Mouse (Mus musculus) ovary, postnatal 10 days (tissue): ENCODE results near the gene Kctd21.

Experiments used
- DNase-seq: peaks from one replicate; pipeline ENCODE4 v3.0.0; 2022; ENCODE audit warnings: low spot score

The Kctd21 gene

DNA sequence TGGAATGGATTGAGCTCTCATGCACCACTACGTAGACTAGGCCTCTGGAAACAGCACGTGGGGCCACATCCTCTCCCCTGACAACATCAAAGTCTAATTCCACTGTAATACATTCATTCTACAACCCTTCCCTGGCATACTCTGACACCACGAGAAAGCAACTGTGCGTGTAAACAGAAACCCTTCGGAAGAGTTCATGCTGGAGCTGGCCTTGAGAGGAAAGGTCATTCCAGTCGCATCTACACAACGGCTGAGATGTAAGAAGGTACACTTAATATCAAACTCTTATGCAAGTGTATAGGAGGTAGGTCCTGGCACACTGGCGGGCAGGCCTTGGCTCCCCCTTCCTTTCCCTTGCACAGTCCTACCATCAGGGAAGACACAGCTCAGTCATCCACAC, 7.8 kb upstream of the Kctd21 start:
- no peak for DNase-seq

DNA sequence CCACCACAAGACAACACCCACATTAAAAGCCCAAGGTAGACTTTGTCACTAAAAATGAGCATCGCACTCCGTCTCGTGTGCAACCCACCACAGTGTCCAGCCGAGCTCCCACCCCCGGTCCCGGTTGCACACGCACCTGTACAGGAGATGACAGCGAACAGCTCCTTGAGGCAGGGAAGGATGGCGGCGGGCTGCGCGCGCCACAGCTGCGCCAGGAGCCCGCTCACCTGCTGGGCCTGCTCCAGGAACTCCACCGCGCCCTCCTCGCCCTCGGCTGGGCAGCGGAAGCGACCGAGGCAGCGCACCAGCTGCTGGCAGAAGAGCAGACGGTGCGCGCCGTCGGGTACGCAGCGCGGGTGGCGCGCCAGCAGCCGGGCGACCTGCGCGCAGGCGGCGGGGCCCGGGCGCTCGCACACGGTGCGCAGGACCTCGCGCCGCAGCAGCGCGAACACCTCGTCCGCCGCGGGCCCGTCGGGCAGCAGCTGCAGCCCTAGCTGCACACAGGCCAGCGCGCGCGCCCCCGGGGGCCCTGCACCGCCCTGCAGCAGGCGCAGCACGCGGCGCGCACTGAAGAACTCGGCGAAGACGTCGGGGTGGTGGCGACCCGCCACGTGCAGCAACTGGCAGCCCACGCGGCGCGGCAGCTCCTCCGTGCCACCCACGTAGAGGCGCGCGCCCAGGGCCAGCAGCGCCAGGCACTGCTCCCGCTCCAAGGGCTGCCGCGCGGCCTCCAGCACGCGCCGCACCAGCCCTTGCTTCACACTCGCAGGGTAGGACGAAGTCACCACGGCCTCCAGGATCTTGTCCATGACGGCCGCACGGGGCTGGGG, 6.8 kb upstream of the Kctd21 start:
- no peak for DNase-seq

DNA sequence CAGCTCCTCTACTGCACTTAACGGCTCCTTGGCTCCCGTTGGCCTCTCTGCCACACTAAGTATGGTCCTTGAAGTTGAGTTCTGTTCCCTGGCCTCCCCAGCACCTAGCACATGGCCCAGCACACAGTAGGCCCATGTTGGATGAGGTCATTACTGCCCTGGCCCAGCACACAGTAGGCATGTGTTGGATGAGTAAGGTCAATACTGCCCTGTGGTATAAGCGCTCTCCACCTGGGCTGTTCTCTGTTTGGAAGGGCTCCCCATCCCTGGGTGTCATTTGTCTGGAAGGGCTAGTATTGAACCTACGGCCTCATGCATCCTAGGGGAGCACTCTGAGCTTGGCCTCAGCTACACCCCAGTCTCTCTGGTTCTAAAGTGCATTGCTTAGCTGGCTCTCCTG, 4.8 kb upstream of the Kctd21 start:
- DNase-seq: no peak

DNA sequence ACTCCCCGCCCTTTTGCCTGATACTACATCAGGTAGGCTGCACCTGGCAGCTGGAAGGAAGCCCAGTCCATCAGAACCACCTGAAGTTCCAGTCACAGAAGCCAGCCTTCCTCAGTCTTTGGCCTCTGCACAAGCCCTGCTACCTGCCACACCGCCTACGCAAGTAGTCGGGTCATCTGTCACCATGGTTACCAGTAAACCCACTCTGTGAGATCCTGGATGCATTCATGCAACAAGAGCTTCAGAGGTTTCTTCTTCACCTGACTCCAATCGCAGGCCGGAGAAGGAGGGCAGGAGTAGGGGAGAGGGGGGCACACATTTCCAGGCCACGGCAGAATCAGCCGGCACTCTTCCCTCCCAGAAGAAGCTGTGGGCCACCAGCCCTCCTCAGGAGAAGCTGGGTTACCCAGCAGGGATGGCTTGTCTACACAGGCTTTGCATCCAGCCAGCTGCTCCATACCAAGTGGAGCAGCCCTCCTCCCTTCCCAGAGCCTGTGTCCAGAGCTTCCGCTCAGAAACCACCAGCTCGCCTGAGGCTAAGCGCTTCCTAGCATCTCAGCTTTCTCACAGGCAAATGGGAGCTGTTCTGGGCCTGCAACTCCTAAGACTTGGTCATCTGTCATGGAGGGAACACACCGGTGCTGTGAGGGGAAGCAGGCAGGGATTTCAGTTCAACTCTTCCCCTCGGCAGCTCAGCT, 3.1 kb upstream of the Kctd21 start:
- DNase-seq: no peak

DNA sequence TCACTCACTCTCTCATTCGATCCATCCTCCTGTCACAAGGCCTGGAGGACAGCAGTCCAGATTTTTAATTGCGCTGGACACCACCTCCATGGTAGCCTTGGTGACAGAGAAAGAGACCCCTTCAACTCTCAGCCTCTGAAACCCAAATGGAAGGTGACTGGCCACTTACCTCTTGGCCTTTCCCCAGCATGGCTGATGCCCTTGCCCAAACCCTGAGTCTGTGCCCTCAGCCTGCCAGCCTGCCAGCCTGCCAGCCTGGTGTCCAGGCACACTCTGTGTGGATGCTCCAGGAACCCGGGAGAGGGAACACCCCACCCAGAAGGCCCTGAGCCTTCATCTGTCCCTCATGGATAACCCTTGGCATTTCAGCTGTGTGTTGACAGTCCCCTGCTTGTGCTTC, 2.5 kb upstream of the Kctd21 start:
- DNase-seq: no peak

DNA sequence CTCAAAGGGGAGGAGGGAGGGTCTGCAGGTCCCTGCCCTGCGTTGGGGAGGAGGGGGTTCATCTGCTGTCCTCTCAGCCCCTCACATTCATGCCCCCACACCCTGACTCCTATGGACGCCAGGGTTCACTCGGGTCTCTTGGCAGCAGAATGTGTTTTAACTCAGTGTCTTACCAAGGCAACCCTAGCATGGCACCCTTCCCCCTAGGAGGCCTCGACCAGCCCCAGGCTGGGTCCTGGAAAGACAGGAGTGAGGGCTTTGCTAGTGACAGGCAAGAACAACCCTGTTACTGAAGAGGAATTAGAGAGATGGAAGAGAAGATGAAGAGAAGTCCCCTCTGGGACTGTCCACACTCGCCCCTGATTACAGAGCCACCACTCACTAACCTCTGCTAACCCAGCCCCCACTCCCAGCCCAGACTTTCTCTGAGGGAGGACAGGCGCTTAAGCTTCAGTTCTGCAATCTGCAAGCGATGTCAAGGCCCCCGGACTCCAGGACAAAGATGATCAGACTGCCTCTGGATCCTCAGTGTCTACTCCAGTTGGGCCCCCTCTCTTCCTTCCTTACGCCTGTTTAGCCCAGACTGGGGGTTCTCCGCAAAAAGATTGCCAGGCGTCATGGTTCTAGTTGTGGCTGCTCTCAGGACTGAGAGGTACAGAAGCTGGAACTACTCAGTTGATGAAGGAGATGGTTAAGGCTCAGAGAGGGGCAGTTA, 1.0 kb upstream of the Kctd21 start:
- no peak for DNase-seq

DNA sequence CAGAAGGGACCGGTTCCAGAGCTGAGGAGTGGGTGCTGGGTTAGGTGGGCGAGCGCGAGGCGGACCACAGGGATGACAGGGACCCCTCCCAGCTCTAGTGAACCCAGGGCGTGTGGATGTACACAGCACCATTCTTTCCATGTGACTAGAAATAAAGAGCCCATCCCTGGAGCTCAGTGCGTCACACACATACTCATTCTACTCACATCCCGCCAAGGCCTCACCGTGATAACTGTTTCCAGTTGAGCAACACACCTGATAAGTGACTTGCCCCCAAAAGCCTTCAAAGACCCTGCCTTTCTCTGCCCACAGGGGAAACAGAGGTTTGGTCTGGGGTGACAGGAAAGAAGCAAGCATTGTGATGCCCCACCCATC, 527 bp downstream of the Kctd21 start:
- no peak for DNase-seq

DNA sequence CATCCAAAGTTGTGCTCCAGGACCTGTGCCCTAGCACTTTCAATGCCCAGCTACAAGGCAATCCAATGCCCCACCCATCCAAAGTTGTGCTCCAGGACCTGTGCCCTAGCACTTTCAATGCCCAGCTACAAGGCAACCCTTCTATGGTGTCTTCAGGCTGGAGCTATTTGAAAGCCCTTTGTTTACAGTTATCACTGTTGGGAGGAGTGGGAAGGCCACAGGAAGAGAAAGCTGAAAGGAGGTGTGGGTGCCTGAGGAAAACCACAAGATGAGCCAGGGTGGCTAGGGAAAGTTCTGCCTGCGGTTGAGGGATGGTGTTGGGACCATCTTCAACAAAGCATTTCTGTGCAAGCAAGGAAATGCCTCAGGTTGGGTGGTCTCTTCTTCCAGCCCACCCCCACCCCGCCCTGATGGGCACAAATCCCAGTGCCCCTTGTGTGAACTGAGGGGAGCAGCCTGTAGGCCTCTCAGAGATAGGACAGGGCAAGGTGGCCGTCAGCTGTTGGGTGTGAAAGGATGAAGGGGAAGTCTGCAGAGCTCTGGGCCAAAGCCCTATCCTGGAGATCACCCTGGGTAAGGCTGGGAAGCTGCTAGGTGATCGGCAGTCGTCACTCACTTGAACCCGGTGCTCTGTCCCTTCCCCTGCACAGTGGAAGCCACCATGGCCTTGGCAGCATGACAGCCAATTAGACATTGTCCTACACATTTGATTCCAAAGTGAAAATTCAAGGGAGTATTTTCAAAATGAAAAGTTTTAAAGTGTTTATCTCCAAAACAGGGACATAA, 1.2 kb downstream of the Kctd21 start:
- DNase-seq: no peak

DNA sequence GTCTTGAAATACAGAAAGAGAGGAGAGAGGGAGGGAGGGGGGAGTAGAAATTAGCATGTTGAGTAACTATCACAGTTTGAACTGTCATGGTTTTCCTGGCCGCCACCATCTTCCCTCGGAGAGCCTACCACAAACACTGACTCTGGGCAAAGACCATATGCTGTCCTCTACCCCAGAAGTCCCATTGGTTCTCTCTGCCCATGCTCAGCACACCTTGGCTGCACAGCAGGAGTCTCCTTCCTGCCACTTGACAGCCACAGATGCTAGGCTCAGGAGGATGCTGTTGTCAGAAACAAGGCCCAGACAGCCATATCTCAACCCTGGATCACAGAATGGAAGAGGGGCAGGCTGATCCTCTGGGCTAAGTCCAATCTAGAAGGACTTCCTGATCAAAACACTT, 2.3 kb downstream of the Kctd21 start:
- DNase-seq: no peak

DNA sequence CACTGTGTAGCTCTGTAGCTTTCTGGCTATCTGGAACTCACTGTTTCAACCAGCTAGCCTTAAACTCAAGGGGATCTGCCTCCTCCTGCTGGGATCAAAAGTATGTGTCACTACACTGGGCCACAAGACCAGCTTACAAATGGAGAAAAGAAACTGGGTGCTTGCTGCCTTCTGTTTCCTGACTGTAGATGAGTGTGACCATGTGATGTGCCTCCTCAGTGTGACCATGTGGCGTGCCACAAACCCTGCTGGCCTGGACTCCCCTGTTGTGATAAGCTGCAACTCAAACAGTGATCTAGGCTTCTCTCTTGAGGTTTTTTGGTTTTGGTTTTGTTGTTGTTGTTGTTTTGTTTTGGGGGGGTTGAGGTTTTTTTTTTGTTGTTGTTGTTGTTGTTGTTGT, 4.6 kb downstream of the Kctd21 start:
- DNase-seq: no peak

DNA sequence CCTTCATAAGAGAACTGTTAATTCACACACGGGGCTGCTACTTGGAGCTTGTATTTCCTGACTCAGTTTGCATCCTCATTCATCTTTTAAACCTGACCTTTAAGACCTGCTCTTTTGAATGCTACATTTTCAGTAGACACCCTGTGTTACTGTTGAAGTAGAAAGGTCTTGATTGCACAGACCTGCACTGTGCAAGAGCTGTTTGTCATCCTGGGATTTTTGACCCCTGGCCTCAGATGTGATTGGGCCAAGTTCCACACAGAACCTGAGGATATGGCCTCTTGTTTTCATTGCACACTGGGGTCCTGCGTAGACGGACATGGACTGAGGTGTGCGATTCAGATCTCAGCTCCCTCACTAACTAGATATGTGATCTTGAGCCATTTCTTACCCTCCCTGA, 6.5 kb downstream of the Kctd21 start:
- DNase-seq: no peak

DNA sequence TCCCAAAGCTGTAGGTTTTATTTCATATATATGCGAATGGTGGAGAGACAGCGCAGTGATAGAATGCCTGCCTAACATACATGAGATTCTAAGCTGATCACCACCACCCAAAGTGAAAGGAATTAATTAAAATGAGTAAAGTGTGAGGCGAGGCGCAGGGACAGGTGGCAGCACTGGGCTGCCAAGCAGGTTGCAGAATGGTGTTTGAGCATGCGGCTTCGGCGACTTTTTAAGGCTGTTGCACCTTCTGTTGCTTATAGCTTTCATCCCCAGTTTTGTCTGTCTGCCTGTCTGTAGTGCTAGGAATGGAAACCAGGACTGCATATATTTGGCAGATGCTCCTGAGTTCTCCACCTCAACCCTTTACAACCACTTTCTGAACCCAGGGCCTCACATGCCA, 7.5 kb downstream of the Kctd21 start:
- DNase-seq: no peak

DNA sequence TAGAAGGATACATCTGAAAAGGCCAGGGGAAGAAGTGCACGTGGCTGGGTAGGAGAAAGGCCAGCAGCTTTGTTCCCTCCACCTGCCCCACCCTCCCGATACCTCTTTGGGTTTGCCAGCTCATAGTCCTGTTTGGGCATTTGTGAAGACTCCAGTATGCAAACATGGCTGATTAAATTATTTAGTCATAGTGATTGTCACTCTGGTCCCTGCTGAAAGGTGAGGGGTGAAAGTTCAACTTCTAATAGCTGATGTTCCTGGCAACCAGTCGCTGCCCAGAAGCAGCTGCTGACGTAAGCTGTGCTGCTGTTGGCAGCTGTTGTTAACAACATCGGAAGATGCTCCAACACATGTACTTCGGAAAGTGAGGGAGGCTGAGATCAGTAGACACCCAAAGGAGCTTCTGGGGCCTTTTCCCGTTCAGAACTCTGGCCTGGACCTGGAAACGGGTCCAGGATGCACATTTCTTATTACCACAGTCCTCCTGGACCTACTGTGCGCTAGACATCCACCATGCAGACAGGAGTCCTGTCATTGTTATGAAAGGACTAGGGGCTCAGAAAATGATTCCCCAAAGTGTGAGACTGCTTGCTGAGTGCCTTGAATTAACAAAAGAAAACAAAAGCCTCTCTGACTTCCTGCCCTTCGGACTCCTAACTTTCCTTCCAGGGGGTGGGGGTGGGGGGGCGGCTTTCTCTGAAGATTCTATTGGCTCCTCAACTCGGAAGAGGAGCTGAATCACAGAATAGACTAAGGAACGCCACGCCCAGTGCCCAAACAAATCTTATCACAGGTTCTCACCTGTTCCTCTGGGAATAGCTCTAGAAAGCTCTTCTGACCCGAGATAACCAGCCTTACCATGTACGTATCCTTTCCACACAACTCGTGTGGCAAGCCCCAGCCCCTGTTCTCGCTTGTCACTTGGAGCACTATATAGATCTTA, 9.1 kb downstream of the Kctd21 start:
- DNase-seq: no peak

DNA sequence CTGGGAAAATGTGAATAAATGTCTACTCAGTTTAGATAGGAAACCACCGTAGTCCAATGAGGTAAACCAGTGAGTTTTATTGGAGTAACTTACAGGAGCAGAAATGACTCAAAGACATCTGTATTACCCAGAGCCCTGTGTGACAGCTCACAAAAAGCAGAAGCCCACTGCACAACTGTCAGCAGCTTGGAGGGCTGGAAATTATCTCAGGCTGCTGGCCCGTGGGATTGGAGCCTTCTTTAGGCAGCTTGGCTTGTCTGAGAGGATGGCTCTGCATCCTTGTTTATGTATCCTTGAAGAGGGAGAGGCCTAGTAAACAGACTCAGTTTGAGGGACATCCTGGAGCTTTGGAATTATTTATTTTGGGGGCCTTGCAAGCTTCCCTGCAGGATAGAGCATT, 10.8 kb downstream of the Kctd21 start:
- DNase-seq: no peak

DNA sequence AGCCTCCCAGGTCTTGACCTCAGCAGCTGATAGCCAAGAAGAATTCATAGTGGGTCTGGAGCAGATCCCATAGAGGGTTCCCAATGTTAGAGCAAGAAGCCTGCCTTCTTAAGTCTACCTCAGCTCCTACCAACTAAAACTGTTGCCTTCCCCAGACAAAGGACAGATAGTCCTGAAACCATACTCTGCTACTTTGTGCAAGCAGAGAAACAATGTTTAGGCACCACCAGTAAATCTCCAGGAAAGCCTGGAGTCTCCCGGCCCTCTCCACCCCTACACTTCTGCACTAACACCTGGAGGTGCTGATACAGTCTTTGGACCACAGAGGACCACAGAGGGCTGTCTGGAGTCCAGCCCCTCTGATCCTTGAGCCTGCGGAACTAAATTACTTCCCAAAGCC, 12.5 kb downstream of the Kctd21 start:
- DNase-seq: no peak

DNA sequence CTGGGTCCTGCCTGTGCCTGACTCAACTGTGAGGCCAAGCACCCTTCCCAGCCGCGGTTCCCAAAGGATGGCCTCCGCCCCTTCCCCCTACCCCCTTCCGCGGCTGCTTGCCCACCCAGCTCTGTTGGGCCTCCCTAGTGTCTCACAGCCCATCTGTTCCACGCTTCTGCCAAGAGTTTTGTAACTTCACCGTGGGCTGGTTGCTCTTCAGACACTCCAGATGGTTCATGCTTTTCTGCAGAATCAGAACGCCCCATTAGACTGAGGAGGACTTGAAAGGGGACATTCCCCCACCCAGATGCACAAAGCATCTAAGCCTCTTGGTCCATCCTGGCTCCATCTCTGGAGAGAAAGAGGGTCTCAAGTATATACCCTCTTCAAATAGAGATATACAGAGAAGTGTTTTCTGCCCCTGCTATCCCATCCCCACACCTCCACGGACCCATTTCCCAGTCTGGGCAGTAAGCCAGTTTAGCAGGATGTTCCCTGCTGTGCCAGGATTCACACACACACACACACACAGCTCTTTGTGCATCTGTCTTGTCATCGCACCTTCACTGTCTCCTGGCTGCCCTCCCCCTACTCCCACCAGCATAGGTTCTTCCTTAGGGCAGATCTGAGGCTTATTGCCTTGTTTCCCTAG, 13.2 kb downstream of the Kctd21 start:
- DNase-seq: no peak

DNA sequence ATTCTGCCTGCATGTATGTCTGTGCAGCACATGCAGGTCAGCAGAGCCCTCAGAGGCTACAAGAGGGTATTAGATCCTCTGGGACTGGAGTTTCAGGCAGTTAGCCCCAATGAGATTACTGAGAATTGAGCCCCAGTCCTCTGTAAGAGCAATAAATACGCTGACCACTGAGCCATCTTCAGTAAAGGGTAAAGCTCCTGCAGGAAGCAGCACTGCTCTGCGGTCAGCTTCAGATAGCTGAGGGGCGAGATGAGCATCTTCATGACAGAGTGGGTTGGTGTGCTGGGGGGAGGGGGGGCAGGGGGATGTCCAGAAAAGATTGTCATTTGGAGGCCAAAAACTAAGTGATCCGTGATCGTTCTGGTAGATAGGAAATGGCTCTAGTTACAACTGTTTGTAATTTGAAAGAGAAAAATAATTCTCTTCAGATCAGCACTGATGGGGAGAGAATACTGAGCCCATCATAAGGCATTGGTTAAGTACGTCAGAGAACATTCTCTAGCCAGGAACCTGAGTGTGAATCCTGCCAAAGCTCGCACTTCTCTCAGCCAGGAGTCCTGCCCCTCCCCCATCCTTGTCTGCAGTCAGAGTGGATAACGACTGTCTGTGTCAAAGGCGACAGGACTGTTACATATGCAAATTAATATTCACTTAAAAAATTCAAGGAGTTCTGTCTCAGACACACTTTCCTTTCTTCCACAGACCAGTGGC, 14.1 kb downstream of the Kctd21 start:
- no peak for DNase-seq

DNA sequence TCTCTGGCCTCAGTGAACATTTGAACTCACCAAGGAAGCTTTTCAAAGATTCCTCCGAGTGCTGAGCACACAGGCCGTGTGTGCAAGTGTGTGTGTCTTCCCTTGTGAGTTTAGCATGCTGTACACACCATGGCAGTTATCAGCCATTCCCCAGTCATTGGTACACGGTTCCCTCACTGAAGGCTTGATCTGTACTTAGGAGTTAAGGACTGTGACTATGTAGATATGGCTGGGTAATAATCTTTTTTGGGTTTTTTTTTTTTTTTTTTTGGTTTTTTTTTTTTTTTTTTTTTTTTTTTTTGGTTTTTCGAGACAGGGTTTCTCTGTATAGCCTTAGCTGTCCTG, 14.7 kb downstream of the Kctd21 start:
- no peak for DNase-seq

DNA sequence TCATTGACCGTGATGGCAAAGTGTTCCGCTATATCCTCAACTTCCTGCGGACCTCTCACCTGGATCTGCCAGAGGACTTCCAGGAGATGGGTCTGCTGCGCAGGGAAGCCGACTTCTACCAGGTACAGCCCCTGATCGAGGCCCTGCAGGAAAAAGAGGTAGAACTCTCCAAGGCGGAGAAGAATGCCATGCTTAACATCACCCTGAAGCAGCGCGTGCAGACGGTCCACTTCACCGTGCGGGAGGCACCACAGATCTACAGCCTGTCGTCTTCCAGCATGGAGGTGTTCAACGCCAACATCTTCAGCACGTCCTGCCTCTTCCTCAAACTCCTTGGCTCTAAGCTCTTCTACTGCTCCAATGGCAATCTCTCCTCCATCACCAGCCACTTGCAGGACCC, 15.3 kb downstream of the Kctd21 start:
- DNase-seq: no peak

DNA sequence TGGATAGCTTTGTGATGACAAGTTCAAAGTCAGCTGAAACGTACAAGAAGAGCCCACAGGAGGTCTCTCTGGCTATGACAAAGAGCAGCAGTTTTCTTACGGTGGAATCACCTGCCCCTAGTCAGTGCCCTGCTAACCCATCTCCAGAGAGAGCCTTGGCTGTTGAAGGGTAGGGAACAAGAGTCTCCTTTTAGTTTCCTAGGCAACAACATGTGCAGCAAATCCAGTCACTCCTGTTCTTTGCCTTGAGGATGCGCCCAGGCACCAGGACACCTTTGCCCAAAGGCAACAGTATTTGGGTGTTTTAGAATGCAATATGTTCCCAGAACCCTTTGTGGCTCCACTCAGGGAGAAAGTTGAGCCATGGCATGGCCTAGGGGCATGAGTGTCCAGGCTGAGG, 16.2 kb downstream of the Kctd21 start:
- DNase-seq: no peak
